In the genomic region with DNA sequence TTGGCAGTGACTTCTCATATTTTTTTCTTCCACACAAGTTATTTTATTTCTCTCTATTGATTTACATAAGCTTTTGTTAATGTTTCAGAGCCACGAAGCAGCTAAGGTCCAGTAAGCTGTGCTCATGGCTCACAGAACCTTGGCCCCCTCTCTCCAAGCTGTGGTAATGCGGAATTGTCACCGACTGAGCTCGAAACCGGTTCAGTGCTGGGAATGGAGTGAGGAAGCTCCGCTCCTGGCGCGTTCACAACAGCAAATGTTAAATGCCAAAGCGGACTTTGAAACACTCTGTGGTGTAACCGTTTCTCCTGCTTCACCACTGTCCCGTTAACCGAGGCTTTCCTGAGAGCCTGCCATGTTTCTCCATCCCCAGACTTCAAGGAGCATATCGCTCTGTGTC, we compare ENCODE assay signal across 9 mouse cellular contexts. TPM values are rescaled to one million over a fixed set of nuclear protein-coding genes. Genes with fewer than 3 reads are reported as not detected.
A peak's percentile ranks its signal among the peaks of the same experiment; 100 is the strongest.
DNase-seq lines count a peak whose midpoint lies in the region; ATAC-seq lines count a peak whose summit lies in the region.
"Had no signal": no experiment of that assay in that cellular context is flagged by ENCODE, and none has a peak within 500 bp of the region (broad histone marks: within the 10 kb centered on the region; RNA-seq: fewer than 3 reads in every experiment).

No protein-coding gene starts in this region.

- H3K27ac ChIP-seq in hindbrain, embryonic 13.5 days = peak overlapping the region; percentile 66
- no peak overlapping the region for H3K27ac ChIP-seq in hindbrain, embryonic 10.5 days

- H3K9me3 ChIP-seq in hindbrain, embryonic 13.5 days = no peaks in the 10 kb centered on the region
- H3K9me3 ChIP-seq in hindbrain, embryonic 10.5 days = no peaks in the 10 kb centered on the region

- ATAC-seq in hindbrain, embryonic 13.5 days (ENCODE audit: low FRiP score) = no peak
- ATAC-seq in granulocyte monocyte progenitor cell, adult 5-6 weeks (replicated peaks; ENCODE audit: poor library complexity, severe bottlenecking) = peak; percentile 80
- ATAC-seq in CD4-positive, CD25-positive, alpha-beta regulatory T cell, adult 4 months = no peak

- no peak overlapping the region for H3K4me2 ChIP-seq in hindbrain, embryonic 13.5 days

- DNase-seq in hindbrain, embryonic 10.5 days (ENCODE audit: low spot score) = no peak
- DNase-seq in ZHBTc4 (ENCODE audit: low read depth, low spot score) = peak; percentile 53
- DNase-seq in kidney, postnatal 36 days = peak; percentile 19 to 40
- no peak for DNase-seq in c-Kit-positive CD71-positive TER-119-positive erythroid progenitor cells, embryonic 14.5 days (ENCODE audit: low spot score)
- no peak for DNase-seq in adrenal gland, adult 8-10 months

- no peak overlapping the region for H3K9ac ChIP-seq in hindbrain, embryonic 13.5 days

- H3K4me1 ChIP-seq in hindbrain, embryonic 13.5 days (replicated peaks) = no peaks in the 10 kb centered on the region
- H3K4me1 ChIP-seq in hindbrain, embryonic 10.5 days (replicated peaks) = no peaks in the 10 kb centered on the region

- no peaks in the 10 kb centered on the region for H3K27me3 ChIP-seq in hindbrain, embryonic 13.5 days
- H3K27me3 ChIP-seq in hindbrain, embryonic 10.5 days (ENCODE audit: insufficient read depth, poor library complexity, severe bottlenecking) = no peaks in the 10 kb centered on the region

- H3K4me3 ChIP-seq in hindbrain, embryonic 13.5 days = no peak overlapping the region
- no peak overlapping the region for H3K4me3 ChIP-seq in hindbrain, embryonic 10.5 days
- H3K4me3 ChIP-seq: myocyte had no signal

- H3K36me3 ChIP-seq in hindbrain, embryonic 13.5 days = no peaks in the 10 kb centered on the region
- no peaks in the 10 kb centered on the region for H3K36me3 ChIP-seq in hindbrain, embryonic 10.5 days

- 83% methylated on average over 13 of the region's 13 CpGs for WGBS in hindbrain, embryonic 13.5 days
- 85% methylated on average over 13 of the region's 13 CpGs for WGBS in hindbrain, embryonic 10.5 days

RNA-seq across cellular contexts. Expression of a gene that starts 39.4 kb away (rescaled TPM):
- 444 and 450 TPM in 2 replicates for polyA plus RNA-seq in hindbrain, embryonic 13.5 days (2015; fragmentation: Nextera tagmentation; extraction: Ambion mirVana)
- 497 and 528 TPM in 2 replicates for polyA plus RNA-seq in hindbrain, embryonic 10.5 days (2016; fragmentation: Nextera tagmentation; extraction: Ambion mirVana)
- 302 and 383 TPM in 2 replicates for total RNA-seq in granulocyte monocyte progenitor cell, adult 5-6 weeks (2014; fragmentation: Nextera tagmentation)
- total RNA-seq in granulocyte monocyte progenitor cell, adult 5-6 weeks (2017) = 365 and 381 TPM in 2 replicates
- total RNA-seq in adrenal gland, adult 8-10 months (2022) = 100 to 1,000 TPM; 196 to 232 (median 214) TPM
- 100 to 1,000 TPM; 249 to 250 TPM for polyA plus RNA-seq in CD4-positive, CD25-positive, alpha-beta regulatory T cell, adult 4 months (2017; shearing (Covaris generic))

RNA-seq across cellular contexts. Expression of a gene that starts 41.8 kb away (rescaled TPM):
- polyA plus RNA-seq in hindbrain, embryonic 13.5 days (2015; fragmentation: Nextera tagmentation; extraction: Ambion mirVana) = 27.2 and 27.7 TPM in 2 replicates
- 21.5 and 23.7 TPM in 2 replicates for polyA plus RNA-seq in hindbrain, embryonic 10.5 days (2016; fragmentation: Nextera tagmentation; extraction: Ambion mirVana)
- 25.8 and 31.2 TPM in 2 replicates for total RNA-seq in granulocyte monocyte progenitor cell, adult 5-6 weeks (2014; fragmentation: Nextera tagmentation)
- 28.6 and 30.4 TPM in 2 replicates for total RNA-seq in granulocyte monocyte progenitor cell, adult 5-6 weeks (2017)
- total RNA-seq in adrenal gland, adult 8-10 months (2022) = 10 to 100 TPM in 3 of 4 experiments, 1 to 10 TPM in 1; 8.6 to 15.4 (median 12.0) TPM
- polyA plus RNA-seq in CD4-positive, CD25-positive, alpha-beta regulatory T cell, adult 4 months (2017; shearing (Covaris generic)) = 10 to 100 TPM; 17.8 to 19.1 TPM

RNA-seq across cellular contexts. Expression of a gene that starts 45.2 kb away (rescaled TPM):
- 8.9 and 10.0 TPM in 2 replicates for polyA plus RNA-seq in hindbrain, embryonic 13.5 days (2015; fragmentation: Nextera tagmentation; extraction: Ambion mirVana)
- 15.7 and 16.5 TPM in 2 replicates for polyA plus RNA-seq in hindbrain, embryonic 10.5 days (2016; fragmentation: Nextera tagmentation; extraction: Ambion mirVana)
- total RNA-seq in granulocyte monocyte progenitor cell, adult 5-6 weeks (2014; fragmentation: Nextera tagmentation) = 34.0 and 34.8 TPM in 2 replicates
- total RNA-seq in granulocyte monocyte progenitor cell, adult 5-6 weeks (2017) = 24.6 and 36.7 TPM in 2 replicates
- total RNA-seq in adrenal gland, adult 8-10 months (2022) = 10 to 100 TPM; 17.7 to 25.8 (median 22.2) TPM
- polyA plus RNA-seq in CD4-positive, CD25-positive, alpha-beta regulatory T cell, adult 4 months (2017; shearing (Covaris generic)) = 10 to 100 TPM in 1 of 2 experiments, 1 to 10 TPM in 1; 7.2 to 11.9 TPM

Comparison
In these comparisons a context has a peak if more than half of its experiments do, and no peak if none do; other contexts are left out.
1. DNase-seq: peak in ZHBTc4 (single experiment) and kidney, postnatal 36 days (2 of 2); none in hindbrain, embryonic 10.5 days (single experiment), c-Kit-positive CD71-positive TER-119-positive erythroid progenitor cells, embryonic 14.5 days (single experiment) and adrenal gland, adult 8-10 months (single experiment).